Mouse (Mus musculus) lung, embryonic 14.5 days (tissue): ENCODE measurements around the gene Sftpa1. TPM values are rescaled to one million over a fixed set of nuclear protein-coding genes. Genes with fewer than 3 reads are reported as not detected.

Experiments
- ATAC-seq: fragments of 200-750 bp; cut with Nextera tagmentation; 2 replicates; pipeline ENCODE4 v1.8.0; 2017; ENCODE audit warnings: mild to moderate bottlenecking, moderate TSS enrichment, moderate library complexity; ENCODE audit not compliant: insufficient read depth
- DNase-seq: peaks from one replicate; pipeline ENCODE4 v3.0.0-alpha.2; 2015
- H3K27ac ChIP-seq: fragments of 300-500 bp; sonication (generic); 2 replicates; pipeline ENCODE4 v1.5.1; 2014; ENCODE audit warnings: low read depth, mild to moderate bottlenecking, moderate library complexity
- H3K27me3 ChIP-seq: fragments of 300-500 bp; sonication (generic); 2 replicates; pipeline ENCODE4 v1.6.1; 2014; ENCODE audit warnings: low read length, control low read depth; ENCODE audit not compliant: insufficient read depth
- H3K36me3 ChIP-seq: fragments of 300-500 bp; sonication (generic); 2 replicates; pipeline ENCODE4 v1.6.1; 2014; ENCODE audit warnings: control low read depth; ENCODE audit not compliant: insufficient read depth
- H3K4me1 ChIP-seq: fragments of 300-500 bp; sonication (generic); 2 replicates; pipeline ENCODE4 v1.6.1; 2014; ENCODE audit warnings: antibody characterized with exemption, control low read depth; ENCODE audit not compliant: insufficient read depth
- H3K4me2 ChIP-seq: fragments of 300-500 bp; sonication (generic); 2 replicates; pipeline ENCODE4 v1.6.1; 2014; ENCODE audit warnings: mild to moderate bottlenecking
- H3K4me3 ChIP-seq: fragments of 300-500 bp; sonication (generic); 2 replicates; pipeline ENCODE4 v1.5.1; 2014; ENCODE audit warnings: low read depth, low read length
- H3K9ac ChIP-seq: fragments of 300-500 bp; sonication (generic); 2 replicates; pipeline ENCODE4 v1.6.1; 2014
- H3K9me3 ChIP-seq: fragments of 300-500 bp; sonication (generic); 2 replicates; pipeline ENCODE4 v1.6.1; 2016; ENCODE audit warnings: low read depth, low read length, control low read depth
- CTCF ChIP-seq: IDR thresholded peaks from 2 replicates; pipeline ENCODE4 v1.5.1; 2016; ENCODE audit warnings: antibody characterized with exemption, low read depth
- WGBS: fragments of 180-500 bp; shearing (Covaris S2); extraction: QIAGEN DNeasy Blood & Tissue Kit; methylation state at CpG from one replicate; pipeline ENCODE4 v1.1.7; 2014; 5-methylcytosine and 5-hydroxymethylcytosine counted together
- polyA plus RNA-seq: library from polyadenylated mRNA; unstranded; fragments of >200 nt; fragmentation: Nextera tagmentation; extraction: Ambion mirVana; gene quantifications from 2 replicates; pipeline ENCODE4 v1.2.1, GENCODE M21; 2014

Sftpa1 gene
- polyA plus RNA-seq, 1 experiment from 2014 or later, result 28.1 TPM

- Histone ChIP-seq H3K4me3 (no peak overlapping the region), H3K27ac (no peak overlapping the region), H3K4me1 (no peaks in the 10 kb centered on the region), H3K9ac (no peak overlapping the region), H3K9me3 (no peaks in the 10 kb centered on the region), H3K36me3 (no peaks in the 10 kb centered on the region), H3K4me2 (no peak overlapping the region), H3K27me3 (no peaks in the 10 kb centered on the region)
- no peak for DNase-seq
- no peak for ATAC-seq
- no peak for TF ChIP-seq CTCF
- WGBS, result 86% methylated on average over 5 of the region's 5 CpGs
These were observed 6.9 kb upstream of the Sftpa1 start for GRCm38 (mm10) chr14:41124683-41125082.

- H3K4me3 ChIP-seq, result no peak overlapping the region
- DNase-seq, result peak; percentile 73
- no peaks in the 10 kb centered on the region for H3K27me3 ChIP-seq
- no peaks in the 10 kb centered on the region for H3K36me3 ChIP-seq
- H3K9ac ChIP-seq, result no peak overlapping the region
- 16% methylated on average over 4 of the region's 4 CpGs for WGBS
- H3K4me2 ChIP-seq, result no peak overlapping the region
- no peak overlapping the region for H3K27ac ChIP-seq
- ATAC-seq, result no peak
- peak; percentile 71 for TF ChIP-seq CTCF
- no peaks in the 10 kb centered on the region for H3K9me3 ChIP-seq
- no peaks in the 10 kb centered on the region for H3K4me1 ChIP-seq
These were observed 3.6 kb upstream of the Sftpa1 start for GRCm38 (mm10) chr14:41127997-41128396.

- H3K4me2 ChIP-seq, result no peak overlapping the region
- no peaks in the 10 kb centered on the region for H3K9me3 ChIP-seq
- H3K4me1 ChIP-seq, result no peaks in the 10 kb centered on the region
- no peak for TF ChIP-seq CTCF
- H3K4me3 ChIP-seq, result no peak overlapping the region
- H3K36me3 ChIP-seq, result no peaks in the 10 kb centered on the region
- H3K27me3 ChIP-seq, result no peaks in the 10 kb centered on the region
- DNase-seq (peak; percentile 3), ATAC-seq (no peak)
- H3K9ac ChIP-seq, result no peak overlapping the region
- no peak overlapping the region for H3K27ac ChIP-seq
These were observed 5.4 kb downstream of the Sftpa1 start for GRCm38 (mm10) chr14:41137006-41137405.

DNA sequence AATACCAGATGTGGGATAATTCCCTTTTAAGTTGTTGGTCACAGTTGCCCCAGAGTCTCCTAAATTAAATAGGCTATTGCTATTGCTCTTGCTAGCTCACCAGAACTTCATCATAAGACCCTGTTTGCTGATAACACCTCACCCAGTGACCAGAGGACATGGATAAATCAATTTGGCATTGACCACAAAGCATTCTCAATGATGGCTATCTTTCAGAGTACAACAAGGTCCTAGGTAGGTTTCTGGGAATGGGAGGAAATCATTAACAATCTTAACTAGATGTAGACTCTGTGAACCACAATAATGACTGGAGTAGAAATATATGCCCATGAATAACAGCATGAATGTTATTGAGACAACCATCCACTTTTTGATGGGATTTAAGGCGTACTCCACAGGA is 9.1 kb downstream of the Sftpa1 start:
- TF ChIP-seq CTCF, result no peak

GRCm38 (mm10) chr14:41146035-41146434 is 14.5 kb downstream of the Sftpa1 start:
- H3K4me1 ChIP-seq, result no peaks in the 10 kb centered on the region
- H3K9ac ChIP-seq, result no peak overlapping the region
- 42% methylated on average over 6 of the region's 6 CpGs for WGBS
- no peak for TF ChIP-seq CTCF
- no peaks in the 10 kb centered on the region for H3K36me3 ChIP-seq
- no peaks in the 10 kb centered on the region for H3K9me3 ChIP-seq
- H3K4me2 ChIP-seq, result no peak overlapping the region
- DNase-seq (peak; percentile 63), ATAC-seq (peak; percentile 56; the same call in 1 of the 2 replicates)
- H3K27ac ChIP-seq, result no peak overlapping the region
- H3K4me3 ChIP-seq, result no peak overlapping the region
- no peaks in the 10 kb centered on the region for H3K27me3 ChIP-seq

More for the DNA sequence above, 9.1 kb downstream of the Sftpa1 start:
- no peak overlapping the region for H3K4me3 ChIP-seq
- H3K9ac ChIP-seq, result no peak overlapping the region
- no peak overlapping the region for H3K4me2 ChIP-seq
- H3K27me3 ChIP-seq, result no peaks in the 10 kb centered on the region
- H3K4me1 ChIP-seq, result no peaks in the 10 kb centered on the region
- no peaks in the 10 kb centered on the region for H3K9me3 ChIP-seq
- no peak overlapping the region for H3K27ac ChIP-seq
- ATAC-seq (no peak), DNase-seq (no peak)
- WGBS, result 90% methylated on average over 1 of the region's 1 CpGs
- no peaks in the 10 kb centered on the region for H3K36me3 ChIP-seq

GRCm38 (mm10) chr14:41146922-41147321 is 15.3 kb downstream of the Sftpa1 start:
- Histone ChIP-seq H3K9me3 (no peaks in the 10 kb centered on the region), H3K27me3 (no peaks in the 10 kb centered on the region), H3K36me3 (no peaks in the 10 kb centered on the region), H3K4me3 (no peak overlapping the region), H3K4me2 (no peak overlapping the region), H3K9ac (no peak overlapping the region), H3K4me1 (no peaks in the 10 kb centered on the region), H3K27ac (peak overlapping the region; percentile 56; the same call in 1 of the 2 replicates)
- ATAC-seq (no peak), DNase-seq (no peak)
- no peak for TF ChIP-seq CTCF
- 54% methylated on average over 3 of the region's 3 CpGs for WGBS

DNA sequence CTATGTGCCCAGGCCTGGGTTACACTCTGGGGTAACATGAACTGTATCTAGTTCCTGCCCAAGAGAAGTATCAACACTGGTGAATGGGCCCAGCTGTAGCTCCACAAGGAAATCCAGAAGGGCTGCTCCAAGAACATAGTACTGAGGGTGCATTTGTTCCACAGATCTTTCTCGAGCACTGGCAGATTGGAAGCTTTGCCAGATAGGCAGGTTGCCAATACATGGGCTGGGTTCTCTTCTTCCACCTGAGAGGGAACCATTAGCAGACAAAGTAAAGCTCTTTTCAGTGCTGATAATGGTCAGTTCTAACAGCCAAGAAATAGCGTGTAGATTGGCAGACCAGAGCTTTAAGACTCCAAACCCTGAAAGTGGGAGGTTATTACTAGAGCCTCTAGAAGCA is 15.8 kb downstream of the Sftpa1 start:
- H3K27me3 ChIP-seq, result no peaks in the 10 kb centered on the region
- no peak for ATAC-seq
- peak overlapping the region; percentile 56; the same call in 1 of the 2 replicates for H3K27ac ChIP-seq
- no peak overlapping the region for H3K9ac ChIP-seq
- no peaks in the 10 kb centered on the region for H3K36me3 ChIP-seq
- H3K4me2 ChIP-seq, result no peak overlapping the region
- no peaks in the 10 kb centered on the region for H3K9me3 ChIP-seq
- no peak for DNase-seq
- H3K4me3 ChIP-seq, result no peak overlapping the region
- WGBS, result 66% methylated on average over 2 of the region's 2 CpGs
- no peak for TF ChIP-seq CTCF
- no peaks in the 10 kb centered on the region for H3K4me1 ChIP-seq
